Mouse (Mus musculus): ENCODE results near the gene Iqcd. TPM values are rescaled to one million over a fixed set of nuclear protein-coding genes. Genes with fewer than 3 reads are reported as not detected.

The Iqcd gene
- 0.94 and 5.8 TPM in 2 replicates for polyA plus RNA-seq (2012; ENCODE audit: insufficient read depth, low replicate concordance)

- H3K36me3 ChIP-seq (replicated peaks; ENCODE audit: low read length): peaks cover 18% of the 10 kb centered on the region
- no peaks in the 10 kb centered on the region for H3K27me3 ChIP-seq (replicated peaks)
- no peak for TF ChIP-seq GATA1 (IDR thresholded peaks at IDR 0.05; ENCODE audit: borderline replicate concordance, low read length)
- no peak for TF ChIP-seq FLI1 (IDR thresholded peaks at IDR 0.05; ENCODE audit: low read length)
- H3K4me3 ChIP-seq (replicated peaks): peak within 1 kb of the TSS; percentile 98
- H3K4me1 ChIP-seq: peaks cover 53% of the 10 kb centered on the region
- peaks cover 9% of the 10 kb centered on the region; the same call in 1 of the 2 replicates for H3K9me3 ChIP-seq
These were observed at the start of gene Iqcd, which contains the start of gene Tpcn1 for GRCm38 (mm10) chr5:120588569-120589094. TSS of gene Iqcd (plus strand) at chr5:120589016. TSS of gene Tpcn1 (minus strand) at chr5:120588673.

- Histone ChIP-seq H3K4me3 (replicated peaks) (no peak overlapping the region), H3K27me3 (replicated peaks) (no peaks in the 10 kb centered on the region), H3K4me1 (peaks cover 55% of the 10 kb centered on the region), H3K9me3 (no peaks in the 10 kb centered on the region), H3K36me3 (replicated peaks; ENCODE audit: low read length) (peaks cover 88% of the 10 kb centered on the region)
- no peak for TF ChIP-seq FLI1 (IDR thresholded peaks at IDR 0.05; ENCODE audit: low read length)
- no peak for TF ChIP-seq GATA1 (IDR thresholded peaks at IDR 0.05; ENCODE audit: borderline replicate concordance, low read length)
These were observed 40.5 kb upstream of the Iqcd start for GRCm38 (mm10) chr5:120548236-120548850.

- H3K9me3 ChIP-seq: no peaks in the 10 kb centered on the region
- peaks cover 54% of the 10 kb centered on the region for H3K4me1 ChIP-seq
- H3K4me3 ChIP-seq (replicated peaks): no peak overlapping the region
- TF ChIP-seq FLI1 (IDR thresholded peaks at IDR 0.05; ENCODE audit: low read length): no peak
- no peak for TF ChIP-seq GATA1 (IDR thresholded peaks at IDR 0.05; ENCODE audit: borderline replicate concordance, low read length)
- H3K27me3 ChIP-seq (replicated peaks): no peaks in the 10 kb centered on the region
- peaks cover 88% of the 10 kb centered on the region for H3K36me3 ChIP-seq (replicated peaks; ENCODE audit: low read length)
These were observed 38.7 kb upstream of the Iqcd start for GRCm38 (mm10) chr5:120550137-120550536.

- TF ChIP-seq FLI1 (IDR thresholded peaks at IDR 0.05; ENCODE audit: low read length) (no peak), GATA1 (IDR thresholded peaks at IDR 0.05; ENCODE audit: borderline replicate concordance, low read length) (no peak)
- Histone ChIP-seq H3K36me3 (replicated peaks; ENCODE audit: low read length) (peaks cover 92% of the 10 kb centered on the region), H3K4me3 (replicated peaks) (no peak overlapping the region), H3K4me1 (peaks cover 54% of the 10 kb centered on the region), H3K27me3 (replicated peaks) (no peaks in the 10 kb centered on the region), H3K9me3 (no peaks in the 10 kb centered on the region)
These were observed 38.1 kb upstream of the Iqcd start for GRCm38 (mm10) chr5:120550673-120551072.

- TF ChIP-seq GATA1 (IDR thresholded peaks at IDR 0.05; ENCODE audit: borderline replicate concordance, low read length) (no peak), FLI1 (IDR thresholded peaks at IDR 0.05; ENCODE audit: low read length) (no peak)
- no peaks in the 10 kb centered on the region for H3K9me3 ChIP-seq
- peaks cover 59% of the 10 kb centered on the region for H3K4me1 ChIP-seq
- H3K27me3 ChIP-seq (replicated peaks): no peaks in the 10 kb centered on the region
- H3K4me3 ChIP-seq (replicated peaks): no peak overlapping the region
- peaks cover 74% of the 10 kb centered on the region for H3K36me3 ChIP-seq (replicated peaks; ENCODE audit: low read length)
These were observed 32.9 kb upstream of the Iqcd start for GRCm38 (mm10) chr5:120555871-120556270.

GRCm38 (mm10) chr5:120558041-120558440, 30.8 kb upstream of the Iqcd start:
- H3K9me3 ChIP-seq: no peaks in the 10 kb centered on the region
- H3K36me3 ChIP-seq (replicated peaks; ENCODE audit: low read length): peaks cover 52% of the 10 kb centered on the region
- TF ChIP-seq FLI1 (IDR thresholded peaks at IDR 0.05; ENCODE audit: low read length): no peak
- TF ChIP-seq GATA1 (IDR thresholded peaks at IDR 0.05; ENCODE audit: borderline replicate concordance, low read length): no peak
- H3K4me3 ChIP-seq (replicated peaks): peak overlapping the region; percentile 91
- H3K4me1 ChIP-seq: peaks cover 63% of the 10 kb centered on the region
- peaks cover 2% of the 10 kb centered on the region for H3K27me3 ChIP-seq (replicated peaks)

GRCm38 (mm10) chr5:120558762-120559161, 30.1 kb upstream of the Iqcd start:
- no peak for TF ChIP-seq FLI1 (IDR thresholded peaks at IDR 0.05; ENCODE audit: low read length)
- TF ChIP-seq GATA1 (IDR thresholded peaks at IDR 0.05; ENCODE audit: borderline replicate concordance, low read length): no peak
- Histone ChIP-seq H3K4me3 (replicated peaks) (peak overlapping the region; percentile 91), H3K4me1 (peaks cover 64% of the 10 kb centered on the region), H3K27me3 (replicated peaks) (peaks cover 2% of the 10 kb centered on the region), H3K9me3 (no peaks in the 10 kb centered on the region), H3K36me3 (replicated peaks; ENCODE audit: low read length) (peaks cover 45% of the 10 kb centered on the region)

GRCm38 (mm10) chr5:120560129-120560615, 28.6 kb upstream of the Iqcd start:
- Histone ChIP-seq H3K4me3 (replicated peaks) (peak overlapping the region; percentile 91), H3K36me3 (replicated peaks; ENCODE audit: low read length) (peaks cover 33% of the 10 kb centered on the region), H3K27me3 (replicated peaks) (peaks cover 2% of the 10 kb centered on the region), H3K4me1 (peaks cover 67% of the 10 kb centered on the region), H3K9me3 (no peaks in the 10 kb centered on the region)
- TF ChIP-seq FLI1 (IDR thresholded peaks at IDR 0.05; ENCODE audit: low read length) (no peak), GATA1 (IDR thresholded peaks at IDR 0.05; ENCODE audit: borderline replicate concordance, low read length) (no peak)

- no peak for TF ChIP-seq GATA1 (IDR thresholded peaks at IDR 0.05; ENCODE audit: borderline replicate concordance, low read length)
- Histone ChIP-seq H3K4me1 (peaks cover 67% of the 10 kb centered on the region), H3K4me3 (replicated peaks) (peak overlapping the region; percentile 91), H3K27me3 (replicated peaks) (peaks cover 2% of the 10 kb centered on the region), H3K36me3 (replicated peaks; ENCODE audit: low read length) (peaks cover 29% of the 10 kb centered on the region), H3K9me3 (no peaks in the 10 kb centered on the region)
These were observed 28.1 kb upstream of the Iqcd start for GRCm38 (mm10) chr5:120560616-120561311.

All from megakaryocyte, embryonic 14.5 days (primary cell).